Mouse (Mus musculus) NIH3T3 (cell line): ENCODE results near the gene Fuz.
A peak's percentile ranks its signal among the peaks of the same experiment; 100 is the strongest.

ENCODE experiments used
- DNase-seq: peaks from one replicate; pipeline ENCODE4 v3.0.0-alpha.2; 2012; ENCODE audit warnings: low read depth

Fuz gene

DNA sequence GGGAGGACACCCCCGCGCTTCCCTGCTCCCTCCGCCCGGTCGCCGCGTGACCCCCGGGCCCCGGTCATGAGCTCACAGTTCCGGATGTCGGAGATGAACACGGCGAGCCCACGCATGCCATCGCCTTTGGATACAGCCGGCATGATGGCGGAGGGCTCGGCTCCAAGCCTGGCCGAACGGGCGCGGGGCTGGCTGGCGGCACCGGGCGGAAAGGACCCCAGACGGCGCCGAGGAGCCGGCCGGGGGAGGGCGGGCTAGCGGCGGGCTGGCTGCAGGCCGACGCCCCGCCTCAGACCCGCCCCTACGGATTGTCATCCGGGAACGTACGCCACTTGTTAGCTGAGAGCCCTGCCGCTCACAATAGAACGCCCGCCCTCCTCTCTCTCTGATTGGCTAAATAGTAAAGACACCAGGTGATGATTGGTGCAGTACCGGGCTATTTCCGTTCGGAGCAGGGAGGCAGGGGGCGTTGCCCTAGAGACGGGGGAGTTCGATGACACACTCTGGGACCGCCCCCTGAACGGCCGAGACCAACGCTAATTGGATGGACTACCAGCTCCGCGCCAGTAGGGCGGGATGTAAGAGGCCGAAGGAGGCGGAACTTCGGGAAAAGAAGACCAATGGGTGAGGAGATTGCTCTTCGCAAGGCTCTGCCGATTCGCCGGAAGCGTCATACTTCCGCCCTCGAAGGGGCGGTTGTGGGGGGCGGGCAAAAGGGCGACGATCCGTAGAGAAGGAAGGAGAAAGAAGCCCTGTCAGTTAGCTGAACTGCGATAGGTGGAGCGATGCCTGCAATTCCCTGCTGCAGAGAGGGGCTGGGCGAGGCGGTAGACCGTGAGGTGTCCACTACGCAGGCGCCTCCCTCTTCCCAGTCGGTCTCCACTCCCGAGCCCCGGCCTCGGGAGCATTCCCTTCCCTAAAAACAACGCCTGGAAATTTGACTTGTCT, 33.6 kb downstream of the Fuz start, which contains the start of gene Ap2a1:
TSS of gene Ap2a1 (minus strand) at position 293 of the 948 bp plus-strand sequence.
- peak; percentile 100 for DNase-seq

DNA sequence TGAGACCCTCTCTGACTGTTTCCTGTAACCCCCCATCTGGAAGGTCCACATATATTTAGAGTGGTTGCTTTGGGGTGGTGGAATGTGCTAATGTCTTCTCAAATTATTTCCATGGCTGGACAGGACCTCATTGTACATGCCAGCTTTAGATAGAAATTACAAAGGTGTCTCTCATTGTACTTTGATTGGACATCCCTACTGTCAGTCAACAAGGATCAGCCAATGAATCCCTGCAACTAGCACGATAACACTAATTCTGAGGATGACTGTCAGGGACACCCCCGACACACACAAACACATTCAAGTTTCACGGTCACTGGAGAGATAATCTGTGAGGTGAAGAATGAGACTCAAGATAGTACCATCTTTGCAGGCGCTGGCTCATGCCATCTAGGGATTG, 42.8 kb downstream of the Fuz start:
- DNase-seq, result no peak

DNA sequence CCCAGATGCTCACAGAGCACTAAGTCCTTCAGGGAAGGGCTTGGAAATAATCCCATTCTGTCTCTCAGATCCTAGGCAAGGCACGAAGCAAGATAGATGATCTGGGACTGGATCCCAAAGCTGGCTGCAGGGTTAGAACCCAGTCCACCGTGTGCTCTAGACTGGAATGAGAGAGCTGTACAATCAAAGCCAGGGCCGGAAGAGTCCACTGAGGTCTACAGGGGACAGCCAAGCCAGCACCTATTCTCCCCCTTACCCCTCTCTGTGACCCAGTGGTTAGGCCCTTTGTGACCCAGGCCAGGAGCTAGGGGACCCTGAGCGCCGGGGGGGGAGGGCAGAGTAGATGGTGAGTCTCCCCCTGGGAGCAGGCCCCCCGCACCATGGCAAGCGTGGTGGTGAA, 47.0 kb downstream of the Fuz start, which contains the start of gene Tsks:
TSS of gene Tsks (plus strand) at position 301 of the 400 bp plus-strand sequence.
- no peak for DNase-seq

DNA sequence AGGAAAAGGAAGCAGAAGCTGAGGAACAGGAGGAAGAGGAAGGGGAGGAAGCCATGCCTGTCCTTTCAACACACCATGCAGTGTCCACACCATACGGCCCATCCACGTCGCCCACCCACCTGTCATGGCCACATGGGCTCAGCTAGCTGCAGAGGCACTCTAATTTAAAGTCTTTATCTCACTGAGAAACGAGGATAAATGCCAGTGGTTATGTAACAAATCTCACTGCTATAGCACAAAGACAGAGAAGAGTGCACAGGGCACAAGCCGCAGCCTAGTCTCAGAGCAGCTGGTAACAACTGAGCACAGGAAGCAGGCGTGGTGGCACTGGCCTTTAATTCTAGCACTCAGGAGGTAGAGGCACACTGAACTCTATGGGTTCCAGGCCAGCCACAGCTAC, 54.0 kb downstream of the Fuz start:
- DNase-seq, result no peak

DNA sequence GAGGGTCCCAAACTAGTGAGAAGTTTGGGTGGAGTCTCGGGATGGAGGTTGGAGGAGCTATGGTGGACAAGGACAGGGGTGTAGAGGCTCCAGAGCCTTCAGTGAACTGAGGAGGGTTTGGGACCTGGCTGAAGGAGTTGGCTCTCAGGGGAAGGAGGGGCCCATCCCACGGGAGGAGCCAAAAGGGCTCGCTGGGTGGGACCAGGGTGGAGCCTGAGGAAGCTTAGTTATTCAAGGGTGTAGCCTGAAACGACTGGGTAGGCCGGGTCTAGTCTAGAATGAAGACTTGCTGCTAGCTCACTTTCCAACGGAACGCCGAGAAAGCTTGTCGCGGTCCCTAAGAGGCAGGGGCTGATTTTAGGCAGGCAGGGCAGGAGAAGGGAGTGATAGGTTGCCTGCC, 56.1 kb downstream of the Fuz start:
- peak; percentile 87 for DNase-seq
